Mouse (Mus musculus): ENCODE measurements at regions not wholly inside any gene's neighbourhood (a gene's known extent, or its start where the extent isn't known, plus 50 kb on each side); places are given as distances from the start of the nearest gene placed in this dataset.

GRCm38 (mm10) chr11:109038136-109038535, 106.0 kb downstream of the E030025P04Rik start:
- no peak overlapping the region for H3K9ac ChIP-seq (ENCODE audit: insufficient read depth, low read depth, low read length, poor library complexity, severe bottlenecking)
- in situ Hi-C loops (cut with MboI; ENCODE audit: low sequenced_read_pairs in 2 of 2, unreplicated experiment in 2 of 2): no loop called here
- H3K36me3 ChIP-seq (ENCODE audit: control insufficient read depth, insufficient read depth, low read length, poor library complexity, severe bottlenecking): no peaks in the 10 kb centered on the region
- no peak for TF ChIP-seq ZC3H11A (IDR thresholded peaks at IDR 0.05; ENCODE audit: borderline replicate concordance, low read depth, low read length)
- TF ChIP-seq CHD2 (IDR thresholded peaks at IDR 0.05; ENCODE audit: low read depth, low read length): no peak
- TF ChIP-seq HCFC1 (IDR thresholded peaks at IDR 0.05; ENCODE audit: borderline replicate concordance, insufficient read depth, low read length): no peak
- no peak for TF ChIP-seq ZNF384 (IDR thresholded peaks at IDR 0.05; ENCODE audit: low read depth, low read length)
- no peak for TF ChIP-seq MAFK (IDR thresholded peaks at IDR 0.05; ENCODE audit: insufficient read depth, low read depth, low read length)
- H3K27ac ChIP-seq (ENCODE audit: insufficient read depth, low read depth, low read length, poor library complexity, severe bottlenecking): no peak overlapping the region
- no peaks in the 10 kb centered on the region for H3K9me3 ChIP-seq (ENCODE audit: control insufficient read depth, insufficient read depth, low read depth, low read length)
- H3K4me1 ChIP-seq (ENCODE audit: control insufficient read depth in 2 of 2, insufficient read depth in 2 of 2, low read length in 2 of 2, poor library complexity in 1 of 2): no peaks in the 10 kb centered on the region
- DNase-seq (ENCODE audit: low read depth, low spot score): no peak
- no peak overlapping the region for H3K4me3 ChIP-seq (ENCODE audit: insufficient read depth in 1 of 2, low read depth in 1 of 2, low read length in 2 of 2, poor library complexity in 1 of 2, severe bottlenecking in 1 of 2)

DNA sequence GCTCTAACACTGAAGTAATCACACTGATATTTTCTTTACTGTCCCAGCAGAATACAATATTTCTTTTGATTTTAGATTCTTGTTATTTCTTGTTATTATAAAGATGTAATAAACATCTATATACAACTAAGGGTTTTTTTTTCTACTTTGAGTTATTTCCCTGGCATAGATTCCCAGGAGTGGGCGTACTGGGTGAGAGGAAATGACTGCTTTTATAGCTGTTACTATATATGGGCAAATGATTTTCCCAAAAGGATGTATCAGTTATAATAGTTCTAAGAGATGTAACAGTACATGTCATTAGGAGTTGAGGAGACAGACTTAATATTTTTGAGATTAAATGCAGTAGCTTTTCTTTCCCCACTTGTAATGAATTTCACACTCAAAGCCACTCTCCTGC, 109.6 kb downstream of the E030025P04Rik start:
- in situ Hi-C loops (cut with MboI; ENCODE audit: low sequenced_read_pairs in 2 of 2, unreplicated experiment in 2 of 2): no loop called here
- Histone ChIP-seq H3K4me3 (ENCODE audit: insufficient read depth in 1 of 2, low read depth in 1 of 2, low read length in 2 of 2, poor library complexity in 1 of 2, severe bottlenecking in 1 of 2) (no peak overlapping the region), H3K9ac (ENCODE audit: insufficient read depth, low read depth, low read length, poor library complexity, severe bottlenecking) (no peak overlapping the region), H3K27ac (ENCODE audit: insufficient read depth, low read depth, low read length, poor library complexity, severe bottlenecking) (no peak overlapping the region), H3K36me3 (ENCODE audit: control insufficient read depth, insufficient read depth, low read length, poor library complexity, severe bottlenecking) (no peaks in the 10 kb centered on the region), H3K4me1 (ENCODE audit: control insufficient read depth in 2 of 2, insufficient read depth in 2 of 2, low read length in 2 of 2, poor library complexity in 1 of 2) (no peaks in the 10 kb centered on the region), H3K9me3 (ENCODE audit: control insufficient read depth, insufficient read depth, low read depth, low read length) (no peaks in the 10 kb centered on the region)
- TF ChIP-seq ZNF384 (IDR thresholded peaks at IDR 0.05; ENCODE audit: low read depth, low read length): no peak
- TF ChIP-seq HCFC1 (IDR thresholded peaks at IDR 0.05; ENCODE audit: borderline replicate concordance, insufficient read depth, low read length): no peak
- no peak for TF ChIP-seq ZC3H11A (IDR thresholded peaks at IDR 0.05; ENCODE audit: borderline replicate concordance, low read depth, low read length)
- TF ChIP-seq CHD2 (IDR thresholded peaks at IDR 0.05; ENCODE audit: low read depth, low read length): no peak
- no peak for TF ChIP-seq MAFK (IDR thresholded peaks at IDR 0.05; ENCODE audit: insufficient read depth, low read depth, low read length)
- DNase-seq (ENCODE audit: low read depth, low spot score): no peak

- Histone ChIP-seq H3K4me1 (ENCODE audit: control insufficient read depth in 2 of 2, insufficient read depth in 2 of 2, low read length in 2 of 2, poor library complexity in 1 of 2) (no peaks in the 10 kb centered on the region), H3K27ac (ENCODE audit: insufficient read depth, low read depth, low read length, poor library complexity, severe bottlenecking) (no peak overlapping the region), H3K36me3 (ENCODE audit: control insufficient read depth, insufficient read depth, low read length, poor library complexity, severe bottlenecking) (no peaks in the 10 kb centered on the region), H3K4me3 (ENCODE audit: insufficient read depth in 1 of 2, low read depth in 1 of 2, low read length in 2 of 2, poor library complexity in 1 of 2, severe bottlenecking in 1 of 2) (no peak overlapping the region), H3K9me3 (ENCODE audit: control insufficient read depth, insufficient read depth, low read depth, low read length) (no peaks in the 10 kb centered on the region), H3K9ac (ENCODE audit: insufficient read depth, low read depth, low read length, poor library complexity, severe bottlenecking) (no peak overlapping the region)
- no peak for DNase-seq (ENCODE audit: low read depth, low spot score)
- in situ Hi-C loops (cut with MboI; ENCODE audit: low sequenced_read_pairs in 2 of 2, unreplicated experiment in 2 of 2): no loop called here
- TF ChIP-seq ZC3H11A (IDR thresholded peaks at IDR 0.05; ENCODE audit: borderline replicate concordance, low read depth, low read length): no peak
- TF ChIP-seq CHD2 (IDR thresholded peaks at IDR 0.05; ENCODE audit: low read depth, low read length): no peak
- no peak for TF ChIP-seq HCFC1 (IDR thresholded peaks at IDR 0.05; ENCODE audit: borderline replicate concordance, insufficient read depth, low read length)
- TF ChIP-seq MAFK (IDR thresholded peaks at IDR 0.05; ENCODE audit: insufficient read depth, low read depth, low read length): no peak
- no peak for TF ChIP-seq ZNF384 (IDR thresholded peaks at IDR 0.05; ENCODE audit: low read depth, low read length)
These were observed 110.1 kb downstream of the E030025P04Rik start for GRCm38 (mm10) chr11:109034072-109034471.

DNA sequence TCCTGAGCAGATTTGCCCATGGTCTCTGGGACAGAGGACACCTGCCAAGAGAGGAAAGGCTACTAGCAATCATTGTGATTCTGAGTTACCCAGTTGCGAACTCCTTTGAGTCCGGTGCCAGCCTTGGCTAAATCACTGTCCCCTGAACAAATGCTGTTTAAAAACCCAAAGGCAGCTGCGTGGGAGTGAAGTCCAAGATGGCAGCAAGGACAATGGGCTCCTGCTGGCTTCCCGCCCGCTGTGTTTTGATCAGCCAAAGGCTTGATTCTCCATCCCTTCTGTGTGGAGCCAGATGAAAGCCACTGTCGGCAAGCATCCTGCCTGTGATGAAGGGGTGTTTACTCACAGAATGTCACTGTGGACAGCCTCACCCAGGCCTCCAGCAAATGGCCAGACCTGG, 111.4 kb downstream of the E030025P04Rik start:
- in situ Hi-C loops (cut with MboI; ENCODE audit: low sequenced_read_pairs in 2 of 2, unreplicated experiment in 2 of 2): no loop called here
- H3K36me3 ChIP-seq (ENCODE audit: control insufficient read depth, insufficient read depth, low read length, poor library complexity, severe bottlenecking): no peaks in the 10 kb centered on the region
- no peak overlapping the region; the same call in 1 of the 2 replicates for H3K27ac ChIP-seq (ENCODE audit: insufficient read depth, low read depth, low read length, poor library complexity, severe bottlenecking)
- H3K9ac ChIP-seq (ENCODE audit: insufficient read depth, low read depth, low read length, poor library complexity, severe bottlenecking): no peak overlapping the region
- no peaks in the 10 kb centered on the region for H3K4me1 ChIP-seq (ENCODE audit: control insufficient read depth in 2 of 2, insufficient read depth in 2 of 2, low read length in 2 of 2, poor library complexity in 1 of 2)
- H3K4me3 ChIP-seq (ENCODE audit: insufficient read depth in 1 of 2, low read depth in 1 of 2, low read length in 2 of 2, poor library complexity in 1 of 2, severe bottlenecking in 1 of 2): no peak overlapping the region
- TF ChIP-seq ZNF384 (IDR thresholded peaks at IDR 0.05; ENCODE audit: low read depth, low read length): no peak
- TF ChIP-seq CHD2 (IDR thresholded peaks at IDR 0.05; ENCODE audit: low read depth, low read length): no peak
- no peak for TF ChIP-seq MAFK (IDR thresholded peaks at IDR 0.05; ENCODE audit: insufficient read depth, low read depth, low read length)
- no peak for TF ChIP-seq ZC3H11A (IDR thresholded peaks at IDR 0.05; ENCODE audit: borderline replicate concordance, low read depth, low read length)
- TF ChIP-seq HCFC1 (IDR thresholded peaks at IDR 0.05; ENCODE audit: borderline replicate concordance, insufficient read depth, low read length): no peak
- DNase-seq (ENCODE audit: low read depth, low spot score): no peak
- no peaks in the 10 kb centered on the region for H3K9me3 ChIP-seq (ENCODE audit: control insufficient read depth, insufficient read depth, low read depth, low read length)

DNA sequence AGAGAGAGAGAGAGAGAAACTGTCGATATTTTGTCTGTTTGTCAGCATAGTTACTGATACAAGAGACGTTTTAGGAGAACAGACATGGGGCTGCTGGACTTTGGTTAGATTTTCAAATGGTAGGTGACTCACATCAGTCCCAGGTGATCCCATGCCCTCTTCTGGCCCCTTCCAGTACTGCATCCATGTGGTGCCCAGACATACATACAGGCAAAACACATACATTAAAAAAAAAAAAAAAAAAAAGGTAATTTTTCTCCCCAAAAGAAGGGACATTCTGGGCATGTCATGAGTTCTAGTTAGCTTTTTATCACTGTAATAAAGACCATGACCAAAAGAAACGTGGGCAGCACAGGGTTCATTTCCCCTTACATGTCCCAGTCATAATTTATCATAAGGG, 110.3 kb downstream of the Axin2 start:
- Histone ChIP-seq H3K4me3 (ENCODE audit: insufficient read depth in 1 of 2, low read depth in 1 of 2, low read length in 2 of 2, poor library complexity in 1 of 2, severe bottlenecking in 1 of 2) (no peak overlapping the region), H3K9ac (ENCODE audit: insufficient read depth, low read depth, low read length, poor library complexity, severe bottlenecking) (no peak overlapping the region), H3K27ac (ENCODE audit: insufficient read depth, low read depth, low read length, poor library complexity, severe bottlenecking) (no peak overlapping the region), H3K4me1 (ENCODE audit: control insufficient read depth in 2 of 2, insufficient read depth in 2 of 2, low read length in 2 of 2, poor library complexity in 1 of 2) (no peaks in the 10 kb centered on the region), H3K9me3 (ENCODE audit: control insufficient read depth, insufficient read depth, low read depth, low read length) (no peaks in the 10 kb centered on the region), H3K36me3 (ENCODE audit: control insufficient read depth, insufficient read depth, low read length, poor library complexity, severe bottlenecking) (no peaks in the 10 kb centered on the region)
- in situ Hi-C loops (cut with MboI; ENCODE audit: low sequenced_read_pairs in 2 of 2, unreplicated experiment in 2 of 2): no loop called here
- peak; percentile 45 for DNase-seq (ENCODE audit: low read depth, low spot score)
- TF ChIP-seq ZNF384 (IDR thresholded peaks at IDR 0.05; ENCODE audit: low read depth, low read length) (peak; percentile 82), MAFK (IDR thresholded peaks at IDR 0.05; ENCODE audit: insufficient read depth, low read depth, low read length) (no peak)

Measured in ES-E14 (cell line).